Mouse (Mus musculus): Measurements from ENCODE around the gene Crhbp.

- TF ChIP-seq POLR2A (IDR thresholded peaks at IDR 0.05; ENCODE audit: low read depth, low read length), result no peak
- no peak for TF ChIP-seq CTCF (conservative IDR thresholded peaks at IDR 0.05; ENCODE audit: insufficient read depth, insufficient read length, low read depth, low read length)
Measured at GRCm38 (mm10) chr13:95484664-95485063, 39.9 kb upstream of the Crhbp start.

Measured in kidney, adult 2 months (tissue).